Mouse (Mus musculus) liver, embryonic 16.5 days (tissue): Measurements from ENCODE around the gene Olfml3. TPM values are rescaled to one million over a fixed set of nuclear protein-coding genes. Genes with fewer than 3 reads are reported as not detected.

Experiments
- ATAC-seq: fragments of 200-750 bp; cut with Nextera tagmentation; 2 replicates; pipeline ENCODE4 v1.8.0; 2017; ENCODE audit warnings: low read depth, mild to moderate bottlenecking, moderate number of reproducible peaks, moderate library complexity
- H3K27ac ChIP-seq: fragments of 300-500 bp; sonication (generic); 2 replicates; pipeline ENCODE4 v1.5.1; 2014; ENCODE audit warnings: mild to moderate bottlenecking, low read length
- H3K27me3 ChIP-seq: fragments of 300-500 bp; sonication (generic); 2 replicates; pipeline ENCODE4 v1.6.1; 2014; ENCODE audit warnings: low read depth, low read length, mixed read lengths; ENCODE audit not compliant: control insufficient read depth, insufficient read depth
- H3K36me3 ChIP-seq: fragments of 300-500 bp; sonication (generic); 2 replicates; pipeline ENCODE4 v1.6.1; 2014; ENCODE audit warnings: mild to moderate bottlenecking; ENCODE audit not compliant: control insufficient read depth, insufficient read depth
- H3K4me1 ChIP-seq: fragments of 300-500 bp; sonication (generic); 2 replicates; pipeline ENCODE4 v1.6.1; 2014; ENCODE audit warnings: low read depth, low read length, mixed read lengths; ENCODE audit not compliant: control insufficient read depth
- H3K4me2 ChIP-seq: fragments of 300-500 bp; sonication (generic); 2 replicates; pipeline ENCODE4 v1.6.1; 2014; ENCODE audit warnings: low read depth, low read length, mixed read lengths
- H3K4me3 ChIP-seq: fragments of 300-500 bp; sonication (generic); 2 replicates; pipeline ENCODE4 v1.5.1; 2014; ENCODE audit warnings: low read depth, mild to moderate bottlenecking, low read length
- H3K9ac ChIP-seq: fragments of 300-500 bp; sonication (generic); 2 replicates; pipeline ENCODE4 v1.6.1; 2014; ENCODE audit warnings: low read depth, low read length
- H3K9me3 ChIP-seq: fragments of 300-500 bp; sonication (generic); replicated peaks from 2 replicates; pipeline ENCODE4 v1.6.1; 2016; ENCODE audit warnings: low read length; ENCODE audit not compliant: control insufficient read depth
- WGBS: fragments of 180-500 bp; shearing (Covaris S2); extraction: QIAGEN DNeasy Blood & Tissue Kit; methylation state at CpG from one replicate; pipeline ENCODE4 v1.1.7; 2014; ENCODE audit not compliant: insufficient replicate concordance; 5-methylcytosine and 5-hydroxymethylcytosine counted together
- polyA plus RNA-seq: library from polyadenylated mRNA; unstranded; fragments of >200 nt; fragmentation: Nextera tagmentation; extraction: Ambion mirVana; gene quantifications from 2 replicates; pipeline ENCODE4 v1.2.1, GENCODE M21; 2015

The Olfml3 gene
- polyA plus RNA-seq, 1 experiment from 2014 or later = 2.0 TPM

DNA sequence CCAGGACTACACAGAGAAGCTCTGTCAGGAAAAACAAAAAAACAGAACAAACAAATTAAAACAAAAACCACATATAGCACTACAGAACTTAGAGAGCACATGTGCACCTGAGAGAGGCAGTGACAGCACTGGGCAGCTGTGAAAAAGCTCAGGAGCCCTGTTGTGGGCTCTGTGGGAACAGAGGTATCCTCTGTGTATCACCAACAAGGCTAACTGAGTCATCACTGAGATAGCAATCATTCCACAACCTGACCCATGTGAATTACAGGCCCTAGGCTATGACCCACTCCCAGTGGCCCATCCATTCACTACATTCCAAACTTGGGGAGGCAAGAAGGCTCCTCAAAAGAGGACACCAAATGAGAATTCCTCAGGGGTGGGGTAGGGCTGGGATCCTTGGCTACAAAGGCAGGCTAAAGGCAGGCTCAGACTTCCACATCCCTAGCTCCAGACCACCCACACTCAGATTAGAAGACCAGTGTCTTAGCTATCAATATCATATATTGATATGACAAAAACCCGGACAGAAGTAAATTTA, 41.3 kb downstream of the Olfml3 start:
- no peak for ATAC-seq
- WGBS = 63% methylated on average over 1 of the region's 1 CpGs
- H3K9me3 ChIP-seq = no peaks in the 10 kb centered on the region
- H3K4me3 ChIP-seq = no peak overlapping the region
- H3K27ac ChIP-seq = no peak overlapping the region
- H3K4me2 ChIP-seq = no peak overlapping the region
- H3K27me3 ChIP-seq = no peaks in the 10 kb centered on the region
- no peaks in the 10 kb centered on the region for H3K36me3 ChIP-seq
- H3K4me1 ChIP-seq = no peaks in the 10 kb centered on the region
- H3K9ac ChIP-seq = no peak overlapping the region

DNA sequence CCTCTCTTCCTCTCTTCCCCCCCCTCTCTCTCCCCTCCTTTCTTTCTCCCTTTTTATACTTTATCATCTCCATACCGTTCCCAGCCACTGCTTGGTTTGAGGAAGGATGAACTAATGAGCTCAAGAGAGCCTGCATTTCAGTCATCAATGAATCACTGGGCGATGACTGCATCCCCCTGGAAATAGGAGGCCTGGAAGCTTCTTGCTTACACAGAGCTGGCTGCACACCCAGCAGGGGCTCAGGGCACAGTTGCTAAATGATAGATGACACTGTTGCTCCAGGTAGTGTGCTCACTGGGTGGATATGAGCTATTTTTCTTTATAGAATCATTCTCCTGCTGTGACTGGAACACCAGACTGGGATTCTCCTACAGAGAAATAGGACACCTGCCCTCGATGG, 42.2 kb downstream of the Olfml3 start:
- Histone ChIP-seq H3K36me3 (no peaks in the 10 kb centered on the region), H3K4me3 (no peak overlapping the region), H3K4me2 (no peak overlapping the region), H3K9ac (no peak overlapping the region), H3K27me3 (no peaks in the 10 kb centered on the region), H3K4me1 (no peaks in the 10 kb centered on the region), H3K27ac (no peak overlapping the region), H3K9me3 (no peaks in the 10 kb centered on the region)
- 46% methylated on average over 3 of the region's 3 CpGs for WGBS
- ATAC-seq = no peak

DNA sequence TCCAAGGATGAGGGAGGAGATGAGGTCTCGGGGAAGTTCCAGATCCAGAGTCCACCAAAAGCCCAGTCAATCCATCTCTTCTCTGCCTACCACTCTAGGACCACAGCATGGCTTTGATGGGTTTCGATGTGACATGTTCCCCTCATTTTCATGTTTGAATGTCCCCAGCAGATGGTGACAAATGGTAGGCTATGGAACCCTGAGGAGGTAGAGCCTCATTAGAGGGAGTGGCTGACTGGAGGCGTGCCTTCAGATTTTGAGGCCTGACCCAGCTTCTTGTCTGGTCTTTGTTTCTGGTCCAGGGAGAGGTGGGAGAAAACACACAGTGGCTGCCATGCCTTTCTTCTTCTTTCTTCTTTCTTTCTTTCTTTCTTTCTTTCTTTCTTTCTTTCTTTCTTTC, 47.3 kb downstream of the Olfml3 start:
- H3K4me2 ChIP-seq = no peak overlapping the region
- no peak overlapping the region for H3K4me3 ChIP-seq
- 57% methylated on average over 3 of the region's 3 CpGs for WGBS
- no peaks in the 10 kb centered on the region for H3K36me3 ChIP-seq
- H3K9ac ChIP-seq = no peak overlapping the region
- ATAC-seq = no peak
- no peaks in the 10 kb centered on the region for H3K27me3 ChIP-seq
- H3K9me3 ChIP-seq = no peaks in the 10 kb centered on the region
- H3K4me1 ChIP-seq = no peaks in the 10 kb centered on the region
- H3K27ac ChIP-seq = no peak overlapping the region

DNA sequence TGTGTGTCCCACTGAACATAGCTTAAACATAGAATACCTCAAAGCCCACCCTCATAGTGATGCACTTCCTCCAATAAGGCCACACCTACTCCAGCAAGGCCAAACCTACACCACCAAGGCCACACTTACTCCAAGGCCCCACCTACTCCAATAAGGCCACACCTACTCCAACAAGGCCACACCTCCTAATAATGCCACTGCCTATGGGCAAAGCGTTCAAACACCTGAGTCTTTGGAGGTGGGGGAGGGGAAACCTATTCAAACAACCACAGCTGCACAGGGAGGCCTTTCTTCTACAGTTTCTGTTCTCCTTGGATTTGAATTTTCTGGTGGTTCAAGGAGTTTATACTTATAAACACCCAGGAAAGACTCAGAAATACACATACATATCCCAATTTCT, 48.8 kb downstream of the Olfml3 start:
- H3K4me2 ChIP-seq = no peak overlapping the region
- no peaks in the 10 kb centered on the region for H3K9me3 ChIP-seq
- no peak for ATAC-seq
- H3K4me1 ChIP-seq = no peaks in the 10 kb centered on the region
- no peaks in the 10 kb centered on the region for H3K36me3 ChIP-seq
- H3K4me3 ChIP-seq = no peak overlapping the region
- 64% methylated on average over 1 of the region's 1 CpGs for WGBS
- H3K27ac ChIP-seq = no peak overlapping the region
- H3K9ac ChIP-seq = no peak overlapping the region
- H3K27me3 ChIP-seq = no peaks in the 10 kb centered on the region

DNA sequence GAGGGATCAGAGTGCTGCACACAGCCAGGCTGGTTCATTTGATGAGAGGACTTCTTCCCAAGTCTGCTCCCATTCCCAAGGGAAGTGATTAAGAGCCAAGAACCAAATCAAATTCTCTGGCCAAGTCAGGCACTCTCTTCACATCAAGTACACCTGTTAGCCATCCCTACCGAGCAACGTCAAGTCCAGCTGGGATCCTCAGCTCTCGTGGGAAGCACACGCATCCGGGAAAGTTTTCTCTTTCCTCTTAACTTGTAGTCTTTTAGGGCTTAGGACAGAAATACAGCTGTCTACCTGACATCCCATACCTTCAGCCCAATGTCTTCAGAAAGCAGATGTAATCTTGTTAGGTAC, 53.9 kb downstream of the Olfml3 start:
- H3K9ac ChIP-seq = no peak overlapping the region
- H3K4me3 ChIP-seq = no peak overlapping the region
- H3K4me2 ChIP-seq = no peak overlapping the region
- 42% methylated on average over 5 of the region's 5 CpGs for WGBS
- ATAC-seq = no peak
- no peaks in the 10 kb centered on the region for H3K36me3 ChIP-seq
- H3K27me3 ChIP-seq = peaks cover 3% of the 10 kb centered on the region; the same call in 1 of the 2 replicates
- H3K4me1 ChIP-seq = no peaks in the 10 kb centered on the region
- no peak overlapping the region for H3K27ac ChIP-seq
- no peaks in the 10 kb centered on the region for H3K9me3 ChIP-seq

DNA sequence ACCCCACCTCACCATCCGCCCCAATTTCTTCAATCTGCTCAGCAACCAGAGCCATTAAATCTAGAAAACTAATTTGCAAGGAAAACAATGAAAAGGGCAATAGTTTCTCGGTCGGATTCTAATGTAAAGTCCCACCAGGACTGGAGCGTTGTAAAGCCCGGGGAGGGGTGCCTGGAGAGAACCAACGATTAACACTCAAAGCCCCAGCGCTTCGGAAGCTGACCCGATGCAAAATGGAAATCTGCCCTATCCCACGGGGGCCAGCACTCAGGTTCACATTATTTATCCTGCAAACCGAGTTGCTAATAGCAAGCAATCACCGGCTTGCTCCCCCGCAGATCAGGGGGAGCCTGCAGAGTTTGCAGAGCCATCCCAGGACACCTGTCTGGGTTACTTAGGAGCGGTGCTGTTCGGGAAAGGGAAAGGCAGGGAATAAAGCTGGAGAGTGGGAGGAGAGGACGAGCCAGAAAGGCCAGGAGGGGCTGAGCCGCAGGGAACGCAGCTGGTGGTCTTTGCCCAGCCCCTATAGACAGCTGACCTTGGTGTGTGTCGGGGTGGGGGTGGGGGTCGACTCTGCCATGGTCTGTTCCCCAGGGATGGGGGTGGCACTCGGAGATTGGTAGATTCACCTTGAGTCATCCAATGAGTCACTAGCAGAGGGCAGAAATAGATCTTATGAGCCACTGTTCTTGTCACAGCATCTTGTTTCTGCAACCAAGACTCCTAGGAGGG, 54.4 kb downstream of the Olfml3 start:
- H3K9ac ChIP-seq = no peak overlapping the region
- no peak overlapping the region for H3K4me3 ChIP-seq
- H3K4me2 ChIP-seq = no peak overlapping the region
- H3K36me3 ChIP-seq = no peaks in the 10 kb centered on the region
- no peaks in the 10 kb centered on the region for H3K4me1 ChIP-seq
- 14% methylated on average over 21 of the region's 21 CpGs for WGBS
- no peak overlapping the region for H3K27ac ChIP-seq
- ATAC-seq = no peak
- H3K27me3 ChIP-seq = peaks cover 3% of the 10 kb centered on the region; the same call in 1 of the 2 replicates
- no peaks in the 10 kb centered on the region for H3K9me3 ChIP-seq

DNA sequence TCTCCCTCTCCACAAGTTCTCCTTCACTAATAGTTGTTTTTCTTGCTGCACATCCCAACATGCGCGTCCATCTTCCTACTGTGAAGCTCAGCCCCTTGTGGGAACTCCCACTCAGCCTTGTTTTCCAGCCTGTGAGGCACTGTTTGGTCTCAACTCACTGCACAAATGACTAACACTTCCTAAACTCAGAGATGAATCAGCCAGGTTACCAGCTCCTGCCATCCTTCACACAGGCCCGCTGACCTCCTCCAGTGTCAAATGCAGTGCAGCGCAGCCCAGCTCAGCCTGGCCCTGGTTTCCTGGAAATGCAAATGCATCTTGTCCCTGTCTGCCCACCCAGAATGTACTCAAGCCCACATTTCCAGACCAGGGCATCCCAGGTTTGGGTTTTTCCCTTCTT, 55.3 kb downstream of the Olfml3 start:
- ATAC-seq = no peak
- H3K9ac ChIP-seq = no peak overlapping the region
- 40% methylated on average over 4 of the region's 4 CpGs for WGBS
- no peaks in the 10 kb centered on the region for H3K36me3 ChIP-seq
- H3K27me3 ChIP-seq = peaks cover 3% of the 10 kb centered on the region; the same call in 1 of the 2 replicates
- no peaks in the 10 kb centered on the region for H3K9me3 ChIP-seq
- no peak overlapping the region for H3K27ac ChIP-seq
- no peak overlapping the region for H3K4me2 ChIP-seq
- H3K4me1 ChIP-seq = no peaks in the 10 kb centered on the region
- no peak overlapping the region for H3K4me3 ChIP-seq

DNA sequence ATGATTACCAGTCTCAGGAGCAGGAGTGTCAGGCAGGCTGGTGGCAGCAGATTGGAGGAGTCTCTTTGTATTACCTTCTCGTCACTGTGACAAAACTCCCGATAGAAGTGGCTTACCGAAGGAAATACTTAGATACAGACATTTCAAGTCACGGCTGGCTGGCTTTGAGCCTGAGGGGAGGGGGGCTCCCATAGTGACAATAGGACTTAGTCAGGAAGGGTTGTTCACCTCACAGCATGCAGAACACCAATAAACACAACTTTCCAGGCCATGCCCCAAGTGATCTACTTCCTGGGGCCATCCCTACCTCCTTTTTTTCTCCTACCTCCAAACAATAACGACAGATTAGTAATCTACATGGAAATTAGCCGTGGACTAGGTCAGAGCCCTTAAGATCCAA, 59.0 kb downstream of the Olfml3 start:
- peaks cover 3% of the 10 kb centered on the region; the same call in 1 of the 2 replicates for H3K27me3 ChIP-seq
- H3K9ac ChIP-seq = no peak overlapping the region
- H3K4me1 ChIP-seq = no peaks in the 10 kb centered on the region
- H3K27ac ChIP-seq = no peak overlapping the region
- H3K36me3 ChIP-seq = no peaks in the 10 kb centered on the region
- H3K4me2 ChIP-seq = no peak overlapping the region
- no peak for ATAC-seq
- H3K4me3 ChIP-seq = no peak overlapping the region
- H3K9me3 ChIP-seq = no peaks in the 10 kb centered on the region
- WGBS = 46% methylated on average over 6 of the region's 6 CpGs

DNA sequence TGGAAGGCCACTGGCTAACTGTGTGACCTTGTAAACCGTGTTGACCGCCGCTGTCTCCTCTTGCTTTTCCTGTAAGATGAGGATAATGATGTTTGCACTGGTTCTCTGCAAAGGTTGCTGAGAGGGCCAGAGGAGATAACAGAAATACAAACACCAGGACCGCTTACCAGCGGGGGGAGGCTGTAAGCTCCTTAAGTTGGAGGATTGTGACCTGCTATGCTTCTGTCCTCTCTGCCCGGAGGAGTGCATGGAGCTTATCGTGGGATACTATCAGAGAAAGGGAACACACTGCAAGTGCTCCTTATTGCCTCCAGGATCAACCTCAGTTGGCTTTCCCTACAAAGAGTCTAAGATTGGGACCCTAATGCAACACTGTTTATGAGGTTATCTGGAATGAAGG, 65.1 kb downstream of the Olfml3 start:
- 41% methylated on average over 7 of the region's 7 CpGs for WGBS
- H3K27ac ChIP-seq = no peak overlapping the region
- no peaks in the 10 kb centered on the region for H3K36me3 ChIP-seq
- H3K27me3 ChIP-seq = no peaks in the 10 kb centered on the region
- H3K4me2 ChIP-seq = no peak overlapping the region
- no peak overlapping the region for H3K4me3 ChIP-seq
- no peak for ATAC-seq
- H3K4me1 ChIP-seq = no peaks in the 10 kb centered on the region
- H3K9me3 ChIP-seq = no peaks in the 10 kb centered on the region
- H3K9ac ChIP-seq = no peak overlapping the region
